Mouse (Mus musculus) stomach, postnatal 0 days (tissue): ENCODE measurements around the gene Tdrd9. TPM values are rescaled to one million over a fixed set of nuclear protein-coding genes. Genes with fewer than 3 reads are reported as not detected.

ENCODE experiments used
- ATAC-seq: fragments of 200-750 bp; cut with Nextera tagmentation; 2 replicates; pipeline ENCODE4 v1.8.0; 2017; ENCODE audit not compliant: low FRiP score, low TSS enrichment
- DNase-seq: peaks from one replicate; pipeline ENCODE4 v3.0.0-alpha.2; 2016; ENCODE audit warnings: low spot score
- H3K27ac ChIP-seq: fragments of 300-500 bp; sonication (generic); replicated peaks from 2 replicates; pipeline ENCODE4 v1.5.1; 2014; ENCODE audit warnings: mild to moderate bottlenecking, control low read depth
- H3K27me3 ChIP-seq: fragments of 300-500 bp; sonication (generic); 2 replicates; pipeline ENCODE4 v1.6.1; 2014; ENCODE audit warnings: low read length; ENCODE audit not compliant: control insufficient read depth, insufficient read depth
- H3K36me3 ChIP-seq: fragments of 300-500 bp; sonication (generic); 2 replicates; pipeline ENCODE4 v1.6.1; 2014; ENCODE audit warnings: low read length, mixed read lengths; ENCODE audit not compliant: control insufficient read depth, insufficient read depth
- H3K4me1 ChIP-seq: fragments of 300-500 bp; sonication (generic); replicated peaks from 2 replicates; pipeline ENCODE4 v1.6.1; 2014; ENCODE audit warnings: antibody characterized with exemption; ENCODE audit not compliant: control insufficient read depth, insufficient read depth
- H3K4me2 ChIP-seq: fragments of 300-500 bp; sonication (generic); replicated peaks from 2 replicates; pipeline ENCODE4 v1.6.1; 2014; ENCODE audit warnings: low read depth, mild to moderate bottlenecking, control low read depth, moderate library complexity
- H3K4me3 ChIP-seq: fragments of 300-500 bp; sonication (generic); 2 replicates; pipeline ENCODE4 v1.5.1; 2014; ENCODE audit warnings: low read depth, low read length, control low read depth
- H3K9ac ChIP-seq: fragments of 300-500 bp; sonication (generic); 2 replicates; pipeline ENCODE4 v1.6.1; 2014; ENCODE audit warnings: mild to moderate bottlenecking, low read length, control low read depth, mixed read lengths
- H3K9me3 ChIP-seq: fragments of 300-500 bp; sonication (generic); 2 replicates; pipeline ENCODE4 v1.6.1; 2016; ENCODE audit warnings: low read length; ENCODE audit not compliant: control insufficient read depth
- CTCF ChIP-seq: IDR thresholded peaks from 2 replicates; pipeline ENCODE4 v1.5.1; 2016; ENCODE audit warnings: antibody characterized with exemption, low read depth, mild to moderate bottlenecking, moderate library complexity
- EP300 ChIP-seq: optimal IDR thresholded peaks from 2 replicates; pipeline ENCODE3; 2016; ENCODE audit warnings: antibody characterized with exemption
- whole genome bisulfite sequencing: fragments of 180-500 bp; shearing (Covaris S2); extraction: QIAGEN DNeasy Blood & Tissue Kit; methylation state at CpG from one replicate; pipeline ENCODE4 v1.1.7; 2014; 5-methylcytosine and 5-hydroxymethylcytosine counted together
- polyA plus RNA-seq: library from polyadenylated mRNA; unstranded; fragments of >200 nt; fragmentation: Nextera tagmentation; extraction: Ambion mirVana; gene quantifications from 2 replicates; pipeline ENCODE4 v1.2.1, GENCODE M21; 2015

The Tdrd9 gene
- polyA plus RNA-seq, 1 experiment from 2014 or later = 0.01 TPM

- Histone ChIP-seq H3K9me3 (no peaks in the 10 kb centered on the region), H3K4me2 (no peak overlapping the region), H3K4me1 (no peaks in the 10 kb centered on the region), H3K4me3 (no peak overlapping the region), H3K36me3 (no peaks in the 10 kb centered on the region), H3K27ac (no peak overlapping the region), H3K27me3 (no peaks in the 10 kb centered on the region), H3K9ac (no peak overlapping the region)
- peak; percentile 40 for DNase-seq
- 81% methylated on average over 5 of the region's 5 CpGs for WGBS
- ATAC-seq = peak; percentile 88
- TF ChIP-seq CTCF (no peak), EP300 (no peak)
Observed at GRCm38 (mm10) chr12:111992626-111993025, 21.3 kb downstream of the Tdrd9 start.

DNA sequence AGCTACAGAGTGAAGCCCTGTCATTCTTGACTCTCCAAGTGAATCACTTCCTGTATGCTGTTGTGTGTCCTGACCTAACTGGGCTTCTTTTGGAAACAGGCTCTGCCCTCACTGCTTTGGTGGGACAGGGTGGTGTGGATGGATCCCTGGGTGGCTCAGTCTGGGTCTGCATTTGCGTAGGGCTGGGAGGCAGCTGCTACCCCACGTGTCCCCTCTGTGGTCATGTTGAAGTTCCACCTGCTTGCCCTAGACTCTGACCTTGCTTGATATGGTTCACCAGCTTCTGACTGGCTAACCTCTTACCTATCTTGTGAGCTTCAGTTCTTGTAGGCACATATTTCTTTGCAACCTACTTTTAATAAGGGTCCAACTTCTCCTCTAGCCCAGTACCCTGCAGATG, 23.8 kb downstream of the Tdrd9 start:
- Histone ChIP-seq H3K4me3 (no peak overlapping the region), H3K9me3 (no peaks in the 10 kb centered on the region), H3K27ac (no peak overlapping the region), H3K27me3 (no peaks in the 10 kb centered on the region), H3K36me3 (no peaks in the 10 kb centered on the region), H3K4me1 (no peaks in the 10 kb centered on the region), H3K9ac (no peak overlapping the region), H3K4me2 (no peak overlapping the region)
- DNase-seq (no peak), ATAC-seq (no peak)
- 80% methylated on average over 2 of the region's 2 CpGs for WGBS
- TF ChIP-seq CTCF = no peak
- no peak for TF ChIP-seq EP300

DNA sequence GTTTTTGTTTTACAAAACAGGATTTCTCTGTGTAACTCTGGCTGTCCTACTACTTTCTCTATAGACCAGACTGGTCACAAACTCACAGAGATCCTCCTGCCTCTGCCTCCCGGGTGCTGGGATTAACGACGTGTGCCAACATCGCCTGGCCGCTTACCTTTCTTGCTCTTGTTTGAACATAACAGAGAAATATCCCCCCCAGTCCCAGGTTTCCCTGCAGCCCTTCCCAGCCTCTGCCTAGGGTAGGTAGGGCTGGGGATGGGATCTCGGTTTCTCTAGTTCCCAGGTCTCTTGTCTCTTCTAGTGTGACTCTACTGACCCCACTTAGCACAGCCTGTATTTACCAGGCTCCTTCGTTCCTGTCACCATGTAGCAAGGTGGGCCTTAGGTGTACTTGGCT, 28.4 kb downstream of the Tdrd9 start:
- no peaks in the 10 kb centered on the region for H3K4me1 ChIP-seq
- H3K4me3 ChIP-seq = no peak overlapping the region
- H3K27me3 ChIP-seq = no peaks in the 10 kb centered on the region
- 92% methylated on average over 7 of the region's 7 CpGs for WGBS
- TF ChIP-seq EP300 = no peak
- TF ChIP-seq CTCF = no peak
- ATAC-seq (no peak), DNase-seq (no peak)
- H3K9me3 ChIP-seq = no peaks in the 10 kb centered on the region
- no peak overlapping the region for H3K9ac ChIP-seq
- no peak overlapping the region for H3K27ac ChIP-seq
- no peak overlapping the region for H3K4me2 ChIP-seq
- H3K36me3 ChIP-seq = no peaks in the 10 kb centered on the region

DNA sequence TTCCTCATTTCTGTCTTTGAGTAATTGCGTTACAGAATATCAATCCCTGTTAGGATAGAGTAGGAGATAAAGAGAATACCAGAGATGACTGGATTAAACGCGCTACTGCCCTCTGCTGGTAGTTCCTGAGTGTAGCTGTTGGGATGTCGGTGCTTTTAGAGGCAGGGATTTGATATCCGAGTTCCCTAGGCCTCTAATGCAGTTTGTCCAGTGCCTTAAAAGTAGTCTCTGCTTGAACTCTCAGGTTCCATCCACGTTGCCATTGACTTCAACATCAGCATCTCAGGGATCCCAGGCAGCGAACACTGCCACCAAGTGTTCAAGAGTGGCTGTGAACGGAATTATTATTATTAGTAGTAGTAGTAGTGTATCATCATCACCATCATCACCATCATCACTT, 29.9 kb downstream of the Tdrd9 start:
- H3K4me3 ChIP-seq = no peak overlapping the region
- peak; percentile 70 for DNase-seq
- H3K36me3 ChIP-seq = no peaks in the 10 kb centered on the region
- H3K27me3 ChIP-seq = no peaks in the 10 kb centered on the region
- H3K27ac ChIP-seq = no peak overlapping the region
- no peak overlapping the region for H3K4me2 ChIP-seq
- no peaks in the 10 kb centered on the region for H3K4me1 ChIP-seq
- H3K9ac ChIP-seq = no peak overlapping the region
- ATAC-seq = 0 out of 2 replicates have a peak, but pooled peaks have one; percentile 45
- TF ChIP-seq CTCF = peak; percentile 82
- TF ChIP-seq EP300 = no peak
- WGBS = 18% methylated on average over 8 of the region's 8 CpGs
- H3K9me3 ChIP-seq = no peaks in the 10 kb centered on the region

- no peaks in the 10 kb centered on the region for H3K27me3 ChIP-seq
- no peaks in the 10 kb centered on the region for H3K36me3 ChIP-seq
- TF ChIP-seq EP300 (no peak), CTCF (no peak)
- H3K4me1 ChIP-seq = no peaks in the 10 kb centered on the region
- H3K4me2 ChIP-seq = no peak overlapping the region
- no peak overlapping the region for H3K27ac ChIP-seq
- 37% methylated on average over 12 of the region's 12 CpGs for WGBS
- DNase-seq = peak; percentile 28
- H3K9ac ChIP-seq = no peak overlapping the region
- H3K4me3 ChIP-seq = no peak overlapping the region
- peak; percentile 35; the same call in 1 of the 2 replicates for ATAC-seq
- no peaks in the 10 kb centered on the region for H3K9me3 ChIP-seq
Observed at GRCm38 (mm10) chr12:112012511-112013270, 41.3 kb downstream of the Tdrd9 start.

DNA sequence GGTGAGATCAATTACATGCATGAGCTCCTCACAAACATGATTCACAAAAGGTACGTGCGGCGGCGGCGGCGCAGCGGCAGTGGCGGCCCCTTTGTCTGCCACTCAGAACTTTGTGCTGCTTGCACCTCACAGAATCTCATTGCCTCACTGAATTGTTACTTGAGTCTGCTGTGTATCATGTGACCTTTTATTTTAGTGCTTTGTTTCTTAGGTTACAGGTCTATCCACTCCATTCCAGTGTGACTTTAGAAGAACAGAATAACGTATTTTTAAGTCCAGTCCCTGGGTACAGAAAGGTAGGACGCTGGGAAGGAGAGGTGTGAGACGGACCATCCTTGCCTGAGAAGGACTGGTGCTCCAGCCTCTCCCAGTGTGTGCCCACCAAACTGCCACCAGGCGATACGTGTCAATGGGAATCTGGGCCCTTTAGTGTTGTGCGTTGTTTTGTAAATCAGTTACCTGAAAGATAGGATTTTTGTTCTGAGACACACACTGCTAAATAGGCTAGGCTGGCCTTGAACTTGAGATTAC, 42.0 kb downstream of the Tdrd9 start:
- 35% methylated on average over 14 of the region's 14 CpGs for WGBS
- Histone ChIP-seq H3K4me3 (no peak overlapping the region), H3K9me3 (no peaks in the 10 kb centered on the region), H3K9ac (no peak overlapping the region), H3K36me3 (no peaks in the 10 kb centered on the region), H3K4me1 (no peaks in the 10 kb centered on the region), H3K4me2 (no peak overlapping the region), H3K27me3 (no peaks in the 10 kb centered on the region), H3K27ac (no peak overlapping the region)
- ATAC-seq = no peak
- no peak for DNase-seq
- no peak for TF ChIP-seq EP300
